Mouse (Mus musculus) liver, embryonic 15.5 days (tissue): ENCODE results near the gene Wipf2. TPM values are rescaled to one million over a fixed set of nuclear protein-coding genes. Genes with fewer than 3 reads are reported as not detected.
A peak's percentile ranks its signal among the peaks of the same experiment; 100 is the strongest.

Experiments used
- ATAC-seq: fragments of 200-750 bp; cut with Nextera tagmentation; 2 replicates; pipeline ENCODE4 v1.8.0; 2017; ENCODE audit warnings: moderate number of reproducible peaks, mild to moderate bottlenecking, moderate library complexity; ENCODE audit not compliant: insufficient read depth
- H3K27ac ChIP-seq: fragments of 300-500 bp; sonication (generic); replicated peaks from 2 replicates; pipeline ENCODE4 v1.5.1; 2015; ENCODE audit warnings: mild to moderate bottlenecking, inconsistent platforms
- H3K27me3 ChIP-seq: fragments of 300-500 bp; sonication (generic); 2 replicates; pipeline ENCODE4 v1.6.1; 2015; ENCODE audit warnings: mild to moderate bottlenecking, inconsistent platforms
- H3K36me3 ChIP-seq: fragments of 300-500 bp; sonication (generic); replicated peaks from 2 replicates; pipeline ENCODE4 v1.6.1; 2015; ENCODE audit warnings: moderate library complexity, mild to moderate bottlenecking, inconsistent platforms
- H3K4me1 ChIP-seq: fragments of 300-500 bp; sonication (generic); replicated peaks from 2 replicates; pipeline ENCODE4 v1.6.1; 2015; ENCODE audit warnings: inconsistent platforms
- H3K4me2 ChIP-seq: fragments of 300-500 bp; sonication (generic); 2 replicates; pipeline ENCODE4 v1.6.1; 2015; ENCODE audit warnings: moderate library complexity, mild to moderate bottlenecking, inconsistent platforms
- H3K4me3 ChIP-seq: fragments of 300-500 bp; sonication (generic); replicated peaks from 2 replicates; pipeline ENCODE4 v1.5.1; 2015; ENCODE audit warnings: mild to moderate bottlenecking, inconsistent platforms
- H3K9ac ChIP-seq: fragments of 300-500 bp; sonication (generic); 2 replicates; pipeline ENCODE4 v1.6.1; 2015; ENCODE audit warnings: moderate library complexity, mild to moderate bottlenecking, inconsistent platforms
- H3K9me3 ChIP-seq: fragments of 300-500 bp; sonication (generic); replicated peaks from 2 replicates; pipeline ENCODE4 v1.6.1; 2016; ENCODE audit warnings: inconsistent platforms
- WGBS: fragments of 180-500 bp; shearing (Covaris S2); methylation state at CpG from one replicate; pipeline ENCODE4 v1.1.7; 2015; ENCODE audit warnings: mixed read lengths; ENCODE audit not compliant: insufficient replicate concordance; 5-methylcytosine and 5-hydroxymethylcytosine counted together
- polyA plus RNA-seq: library from polyadenylated mRNA; unstranded; fragments of >200 nt; fragmentation: Nextera tagmentation; extraction: Ambion mirVana; gene quantifications from 2 replicates; pipeline ENCODE4 v1.2.1, GENCODE M21; 2015

Gene Wipf2
- polyA plus RNA-seq, 1 experiment from 2014 or later, result 1.2 TPM

- H3K9me3 ChIP-seq, result no peaks in the 10 kb centered on the region
- no peaks in the 10 kb centered on the region for H3K36me3 ChIP-seq
- ATAC-seq, result peak; percentile 29
- H3K27ac ChIP-seq, result peak overlapping the region; percentile 15; the same call in 1 of the 2 replicates
- 7% methylated on average over 18 of the region's 18 CpGs for WGBS
- H3K4me1 ChIP-seq, result peaks cover 93% of the 10 kb centered on the region
- no peak overlapping the region for H3K9ac ChIP-seq
- H3K4me3 ChIP-seq, result no peak overlapping the region
- no peaks in the 10 kb centered on the region for H3K27me3 ChIP-seq
- peak overlapping the region; percentile 21; the same call in 1 of the 2 replicates for H3K4me2 ChIP-seq
Measured at GRCm38 (mm10) chr11:98947969-98948569, 84.6 kb downstream of the Wipf2 start.

DNA sequence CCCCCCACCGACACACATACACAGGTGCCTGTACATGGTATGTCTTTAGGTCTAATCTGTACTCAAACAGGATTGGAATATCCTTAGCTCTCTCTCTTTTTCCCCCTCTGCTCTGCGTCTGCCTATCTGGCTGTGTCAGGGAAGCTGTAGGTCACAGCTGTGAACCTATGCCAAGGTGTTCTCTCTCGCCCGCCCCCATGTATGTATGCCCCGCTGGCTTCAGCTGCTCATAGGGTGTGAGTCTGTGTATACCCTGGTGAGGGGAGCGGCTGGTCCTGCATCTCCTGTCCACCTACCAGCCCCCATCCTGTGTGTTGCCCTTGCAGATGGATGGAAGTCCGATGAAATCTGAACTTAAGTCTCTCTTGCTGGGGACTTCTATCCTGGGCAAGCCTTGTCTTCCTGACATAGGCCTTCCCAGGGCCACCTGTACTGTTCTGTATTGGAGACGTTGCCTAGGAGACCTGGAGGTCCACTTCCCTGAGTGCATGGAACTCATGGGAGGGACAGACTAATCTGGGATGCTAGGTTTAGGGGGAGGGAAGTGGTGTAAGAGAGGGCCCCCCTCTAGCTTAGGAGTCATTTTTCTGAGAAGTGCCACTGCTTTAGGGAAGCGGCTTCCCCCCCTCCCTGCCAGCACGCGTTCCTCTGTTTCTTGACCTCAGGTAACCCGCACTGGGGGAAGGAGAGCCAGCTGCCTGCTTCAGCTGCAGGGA lies 86.0 kb downstream of the Wipf2 start:
- WGBS, result 55% methylated on average over 12 of the region's 12 CpGs
- H3K4me2 ChIP-seq, result no peak overlapping the region
- H3K27ac ChIP-seq, result no peak overlapping the region
- no peaks in the 10 kb centered on the region for H3K36me3 ChIP-seq
- H3K4me1 ChIP-seq, result peaks cover 92% of the 10 kb centered on the region
- H3K27me3 ChIP-seq, result no peaks in the 10 kb centered on the region
- H3K4me3 ChIP-seq, result no peak overlapping the region
- ATAC-seq, result no peak
- no peaks in the 10 kb centered on the region for H3K9me3 ChIP-seq
- H3K9ac ChIP-seq, result no peak overlapping the region

DNA sequence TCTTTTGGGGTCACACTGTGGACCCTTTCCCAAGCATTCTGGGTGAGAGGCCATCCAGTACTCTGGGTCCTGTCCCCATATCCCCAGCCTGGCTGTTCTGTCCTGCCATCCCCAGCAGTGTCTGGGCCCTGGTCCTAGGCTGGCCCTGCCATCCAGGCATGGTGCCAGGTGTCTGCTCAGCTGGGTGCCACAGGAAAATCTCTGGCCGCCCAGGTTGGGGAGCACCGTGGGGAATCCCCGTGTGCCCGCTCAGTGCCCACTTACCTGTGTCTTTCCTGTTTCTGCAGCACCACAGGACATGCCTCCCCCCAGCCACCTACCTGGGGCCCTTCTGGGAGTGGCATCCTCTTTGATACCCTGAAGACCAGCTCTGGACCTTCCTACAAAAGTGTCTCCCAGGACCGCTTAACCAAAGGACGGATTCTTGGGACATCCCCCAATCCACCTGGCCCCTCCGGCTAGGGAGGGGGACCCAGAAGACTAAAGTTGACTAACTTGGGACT lies 86.6 kb downstream of the Wipf2 start:
- H3K36me3 ChIP-seq, result no peaks in the 10 kb centered on the region
- H3K4me1 ChIP-seq, result peaks cover 92% of the 10 kb centered on the region
- no peak overlapping the region for H3K4me2 ChIP-seq
- H3K9ac ChIP-seq, result no peak overlapping the region
- WGBS, result 78% methylated on average over 7 of the region's 7 CpGs
- H3K27ac ChIP-seq, result peak overlapping the region; percentile 31; the same call in 1 of the 2 replicates
- H3K4me3 ChIP-seq, result no peak overlapping the region
- no peaks in the 10 kb centered on the region for H3K27me3 ChIP-seq
- ATAC-seq, result no peak
- H3K9me3 ChIP-seq, result no peaks in the 10 kb centered on the region

DNA sequence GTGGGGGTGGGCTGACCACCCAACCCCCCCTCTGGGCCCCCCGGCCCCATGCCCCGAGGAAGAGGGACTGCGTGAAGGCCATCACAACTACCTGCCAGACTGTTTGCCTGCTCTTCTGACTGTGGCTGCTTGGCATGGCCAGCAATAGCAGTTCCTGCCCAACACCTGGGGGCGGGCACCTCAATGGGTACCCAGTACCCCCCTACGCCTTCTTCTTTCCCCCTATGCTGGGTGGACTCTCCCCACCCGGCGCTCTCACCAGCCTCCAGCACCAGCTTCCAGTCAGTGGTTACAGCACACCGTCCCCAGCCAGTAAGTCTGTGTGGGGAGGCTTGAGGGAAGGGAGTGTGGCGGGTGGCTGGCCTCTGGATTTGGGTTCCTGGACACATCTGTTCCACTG lies 87.0 kb downstream of the Wipf2 start:
- Histone ChIP-seq H3K27me3 (no peaks in the 10 kb centered on the region), H3K27ac (no peak overlapping the region), H3K4me3 (no peak overlapping the region), H3K36me3 (no peaks in the 10 kb centered on the region), H3K4me1 (peaks cover 92% of the 10 kb centered on the region), H3K9ac (no peak overlapping the region), H3K9me3 (no peaks in the 10 kb centered on the region), H3K4me2 (no peak overlapping the region)
- ATAC-seq, result no peak
- 73% methylated on average over 9 of the region's 9 CpGs for WGBS

GRCm38 (mm10) chr11:98951026-98951906 lies 87.8 kb downstream of the Wipf2 start:
- Histone ChIP-seq H3K9me3 (no peaks in the 10 kb centered on the region), H3K9ac (no peak overlapping the region), H3K27me3 (no peaks in the 10 kb centered on the region), H3K4me1 (peaks cover 89% of the 10 kb centered on the region), H3K36me3 (no peaks in the 10 kb centered on the region), H3K27ac (peak overlapping the region; percentile 29; the same call in 1 of the 2 replicates), H3K4me3 (no peak overlapping the region), H3K4me2 (peak overlapping the region; percentile 5)
- 63% methylated on average over 16 of the region's 16 CpGs for WGBS
- no peak for ATAC-seq

DNA sequence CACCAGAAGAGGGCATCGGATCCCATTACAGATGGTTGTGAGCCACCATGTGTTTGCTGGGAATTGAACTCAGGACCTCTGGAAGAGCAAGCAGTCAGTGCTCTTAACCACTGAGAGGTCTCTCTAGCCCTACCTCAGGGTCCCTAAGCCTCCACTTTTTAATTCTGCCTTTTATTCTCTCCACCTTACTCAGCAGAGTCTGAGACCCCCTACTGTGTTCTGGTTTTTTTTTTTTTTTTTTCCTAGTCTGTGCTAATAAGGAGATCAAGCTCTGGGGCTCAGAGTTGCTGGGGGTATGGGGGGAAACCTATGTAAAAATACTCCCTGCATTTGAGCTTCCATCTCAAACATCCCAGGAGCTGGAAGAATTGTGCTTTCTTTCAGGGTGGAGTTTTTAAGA lies 88.7 kb downstream of the Wipf2 start:
- ATAC-seq, result no peak
- H3K27me3 ChIP-seq, result no peaks in the 10 kb centered on the region
- peaks cover 89% of the 10 kb centered on the region for H3K4me1 ChIP-seq
- H3K9ac ChIP-seq, result no peak overlapping the region
- whole genome bisulfite sequencing, result 86% methylated on average over 1 of the region's 1 CpGs
- H3K4me2 ChIP-seq, result no peak overlapping the region
- H3K4me3 ChIP-seq, result no peak overlapping the region
- no peak overlapping the region for H3K27ac ChIP-seq
- no peaks in the 10 kb centered on the region for H3K36me3 ChIP-seq
- H3K9me3 ChIP-seq, result no peaks in the 10 kb centered on the region

GRCm38 (mm10) chr11:98952736-98953135 lies 89.3 kb downstream of the Wipf2 start:
- H3K9me3 ChIP-seq, result no peaks in the 10 kb centered on the region
- ATAC-seq, result no peak
- H3K9ac ChIP-seq, result no peak overlapping the region
- no peaks in the 10 kb centered on the region for H3K27me3 ChIP-seq
- H3K4me3 ChIP-seq, result no peak overlapping the region
- no peak overlapping the region; the same call in 1 of the 2 replicates for H3K27ac ChIP-seq
- 27% methylated on average over 2 of the region's 2 CpGs for WGBS
- no peak overlapping the region for H3K4me2 ChIP-seq
- H3K36me3 ChIP-seq, result no peaks in the 10 kb centered on the region
- H3K4me1 ChIP-seq, result peaks cover 82% of the 10 kb centered on the region

GRCm38 (mm10) chr11:98953361-98953760 lies 89.9 kb downstream of the Wipf2 start:
- 16% methylated on average over 2 of the region's 2 CpGs for WGBS
- ATAC-seq, result peak; percentile 41
- Histone ChIP-seq H3K36me3 (no peaks in the 10 kb centered on the region), H3K9me3 (no peaks in the 10 kb centered on the region), H3K4me3 (no peak overlapping the region), H3K27ac (peak overlapping the region; percentile 62), H3K9ac (no peak overlapping the region), H3K4me1 (peaks cover 79% of the 10 kb centered on the region), H3K27me3 (no peaks in the 10 kb centered on the region), H3K4me2 (no peak overlapping the region; the same call in 1 of the 2 replicates)

DNA sequence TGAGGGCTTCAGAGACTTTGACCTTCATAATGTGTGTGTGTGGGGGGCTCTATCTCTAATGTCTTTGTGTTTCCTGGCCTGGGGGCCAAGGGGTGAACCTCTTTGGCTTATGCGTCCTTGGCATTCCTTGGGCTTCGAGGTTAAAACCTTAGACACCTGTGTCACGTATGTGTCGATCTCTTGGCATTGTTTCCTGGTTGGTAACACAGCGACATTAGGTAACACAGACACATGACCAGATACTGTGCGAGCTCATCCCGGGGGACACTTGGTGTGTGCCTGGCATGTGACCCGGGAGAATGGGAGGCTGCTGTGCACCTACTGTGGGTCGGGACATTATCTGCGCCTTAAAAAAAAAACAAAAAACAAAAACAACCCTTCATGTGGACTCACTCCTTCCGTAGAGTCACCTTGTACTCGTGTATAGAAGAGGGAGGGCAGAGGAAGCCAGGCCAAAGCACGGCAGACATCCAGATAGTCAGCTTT lies 90.4 kb downstream of the Wipf2 start:
- 27% methylated on average over 13 of the region's 13 CpGs for WGBS
- Histone ChIP-seq H3K9me3 (no peaks in the 10 kb centered on the region), H3K4me1 (peaks cover 76% of the 10 kb centered on the region), H3K9ac (no peak overlapping the region), H3K27ac (peak overlapping the region; percentile 62), H3K27me3 (no peaks in the 10 kb centered on the region), H3K4me2 (peak overlapping the region; percentile 41), H3K36me3 (no peaks in the 10 kb centered on the region), H3K4me3 (no peak overlapping the region)
- ATAC-seq, result no peak

DNA sequence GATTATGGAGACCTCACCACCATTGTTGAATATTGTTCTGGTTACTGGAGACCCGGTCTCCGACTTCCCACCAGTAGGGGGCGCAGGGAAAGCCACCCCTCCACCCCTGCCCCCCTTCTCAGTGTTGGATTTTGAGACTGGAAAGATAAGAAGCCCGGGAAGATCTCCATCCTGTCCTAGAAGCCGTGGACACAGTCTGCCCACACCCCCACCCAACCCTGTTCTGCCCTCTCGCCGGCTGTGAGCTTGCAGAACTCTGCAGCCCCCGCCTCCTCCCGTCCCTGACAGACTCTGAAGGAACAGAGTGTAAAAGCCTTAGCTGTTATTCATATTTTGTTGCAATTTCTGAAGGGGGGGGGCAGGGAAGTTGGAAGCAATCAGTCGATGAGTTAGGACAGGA lies 90.9 kb downstream of the Wipf2 start:
- peak; percentile 2; the same call in 1 of the 2 replicates for ATAC-seq
- Histone ChIP-seq H3K9ac (no peak overlapping the region), H3K4me1 (peaks cover 76% of the 10 kb centered on the region)

More for the DNA sequence above, 90.9 kb downstream of the Wipf2 start:
- Histone ChIP-seq H3K4me2 (peak overlapping the region; percentile 41), H3K27me3 (peaks cover 2% of the 10 kb centered on the region; the same call in 1 of the 2 replicates), H3K4me3 (no peak overlapping the region), H3K27ac (peak overlapping the region; percentile 62), H3K36me3 (no peaks in the 10 kb centered on the region), H3K9me3 (no peaks in the 10 kb centered on the region)
- WGBS, result 10% methylated on average over 10 of the region's 10 CpGs
